Mouse (Mus musculus) layer of hippocampus, postnatal 10 days (tissue): ENCODE data around the gene Ckm. TPM values are rescaled to one million over a fixed set of nuclear protein-coding genes. Genes with fewer than 3 reads are reported as not detected.

Source experiments
- DNase-seq, 2 experiments: peaks; one replicate each; pipeline ENCODE4 v3.0.0; 2021; ENCODE audit warnings: low spot score in 2 of 2
- total RNA-seq, 2 experiments: library from RNA; stranded (reverse); gene quantifications; 2 replicates each; pipeline ENCODE4 v1.2.3; 2021

The Ckm gene
- total RNA-seq, 2 experiments from 2014 or later: 0.27 TPM; not detected in 1

DNA sequence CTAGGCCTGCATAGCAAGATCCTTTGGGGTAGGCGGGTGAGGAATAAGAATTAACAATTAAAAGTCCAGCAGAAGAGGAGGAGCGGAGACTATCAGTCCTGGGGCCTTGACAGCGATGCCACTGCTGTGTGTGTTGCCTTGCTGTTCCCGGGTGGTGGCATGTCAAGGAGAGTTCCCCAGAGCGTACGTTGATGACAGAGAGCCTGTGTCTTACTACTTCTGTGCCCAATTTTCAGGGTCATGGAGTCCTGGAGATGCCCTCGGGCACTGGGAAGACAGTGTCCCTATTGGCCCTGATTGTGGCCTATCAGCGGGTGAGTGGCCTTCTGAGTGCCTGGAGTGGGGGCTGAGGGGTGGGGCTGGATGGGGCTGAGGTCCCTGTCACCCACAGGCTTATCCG lies 20.9 kb upstream of the Ckm start:
- no peak for DNase-seq

- DNase-seq: peak; percentile 47 to 61
Observed at GRCm38 (mm10) chr7:19388699-19389413, 15.7 kb upstream of the Ckm start.

GRCm38 (mm10) chr7:19394484-19394883 lies 10.1 kb upstream of the Ckm start:
- no peak for DNase-seq

DNA sequence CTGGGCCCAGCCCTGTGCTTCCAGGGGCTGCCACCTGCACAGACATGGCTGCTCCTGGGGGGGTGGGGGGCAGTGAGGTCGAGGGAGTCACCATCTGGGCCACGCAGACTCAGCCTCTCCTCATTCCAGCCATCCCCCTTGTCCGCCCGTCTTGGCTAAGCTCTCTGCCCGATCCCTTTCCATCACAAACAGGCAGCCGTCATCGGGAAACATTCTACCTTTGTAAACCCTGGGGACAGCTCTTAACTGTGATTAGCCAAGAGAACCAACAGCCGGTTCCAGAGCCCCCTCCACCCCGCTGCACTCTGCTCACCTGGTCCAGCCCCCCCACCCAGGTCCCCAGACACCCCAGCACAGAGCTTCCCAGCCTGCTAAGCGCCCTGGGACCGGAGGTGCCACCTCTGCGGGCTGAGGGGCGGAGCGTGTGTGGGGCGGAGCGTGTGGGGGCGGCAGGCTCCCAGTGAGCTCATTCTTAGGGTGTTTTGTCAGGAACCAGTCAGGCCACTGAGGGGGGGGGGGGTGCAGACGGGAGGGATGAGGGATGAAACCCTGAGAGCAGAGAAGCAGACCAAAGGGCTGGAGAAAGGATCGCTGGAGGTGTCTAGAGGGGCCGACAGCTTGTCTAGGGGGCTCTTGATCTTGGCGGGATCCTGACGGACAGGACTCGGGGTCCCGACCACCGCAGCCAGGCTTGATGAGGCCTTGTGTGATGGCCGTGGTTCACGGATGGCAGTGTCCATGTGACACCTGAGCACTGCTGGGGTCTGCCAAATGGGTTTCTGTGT lies 4.9 kb upstream of the Ckm start:
- DNase-seq: no peak

DNA sequence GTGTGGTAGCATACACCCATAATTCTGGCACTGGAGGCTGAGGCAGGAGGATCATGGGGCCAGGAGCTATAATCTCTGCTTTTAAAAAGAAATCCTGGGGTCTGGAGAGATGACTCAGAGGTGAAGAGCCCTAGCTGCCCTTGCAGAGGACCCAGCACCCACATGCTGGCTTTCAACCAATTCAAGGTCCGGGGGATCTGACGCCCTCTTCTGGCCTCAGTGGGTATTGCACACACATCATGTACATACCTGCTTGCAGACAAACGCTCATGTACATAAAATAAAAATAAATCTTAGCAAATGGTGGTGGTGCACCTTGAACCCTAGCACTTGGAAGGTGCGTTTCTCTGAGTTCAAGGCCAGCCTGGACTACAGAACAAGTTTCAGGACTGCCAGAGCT lies 3.6 kb upstream of the Ckm start:
- DNase-seq: no peak

GRCm38 (mm10) chr7:19402535-19403112 lies 2.0 kb upstream of the Ckm start:
- no peak for DNase-seq

- DNase-seq: no peak
Observed at GRCm38 (mm10) chr7:19403731-19404296, 762 bp upstream of the Ckm start, which contains the start of gene Klc3. Klc3 (minus strand) TSS chr7:19404104.

- DNase-seq: peak; percentile 87 to 89
Observed at GRCm38 (mm10) chr7:19405417-19405816, 841 bp downstream of the Ckm start.

GRCm38 (mm10) chr7:19409753-19410152 lies 5.2 kb downstream of the Ckm start:
- DNase-seq: no peak

DNA sequence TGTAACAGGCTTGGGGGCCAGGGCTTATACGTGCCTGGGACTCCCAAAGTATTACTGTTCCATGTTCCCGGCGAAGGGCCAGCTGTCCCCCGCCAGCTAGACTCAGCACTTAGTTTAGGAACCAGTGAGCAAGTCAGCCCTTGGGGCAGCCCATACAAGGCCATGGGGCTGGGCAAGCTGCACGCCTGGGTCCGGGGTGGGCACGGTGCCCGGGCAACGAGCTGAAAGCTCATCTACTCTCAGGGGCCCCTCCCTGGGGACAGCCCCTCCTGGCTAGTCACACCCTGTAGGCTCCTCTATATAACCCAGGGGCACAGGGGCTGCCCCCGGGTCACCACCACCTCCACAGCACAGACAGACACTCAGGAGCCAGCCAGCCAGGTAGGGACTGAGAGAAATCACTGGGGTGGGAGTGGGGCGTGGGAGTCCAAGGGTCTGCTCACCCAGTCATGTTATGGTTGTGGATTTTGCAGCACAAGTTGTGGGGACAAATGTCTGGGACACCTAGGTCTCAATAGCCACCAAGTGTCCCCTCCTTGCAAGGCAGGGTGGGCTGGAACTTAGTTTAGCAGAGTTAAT lies 6.3 kb downstream of the Ckm start:
- no peak for DNase-seq

DNA sequence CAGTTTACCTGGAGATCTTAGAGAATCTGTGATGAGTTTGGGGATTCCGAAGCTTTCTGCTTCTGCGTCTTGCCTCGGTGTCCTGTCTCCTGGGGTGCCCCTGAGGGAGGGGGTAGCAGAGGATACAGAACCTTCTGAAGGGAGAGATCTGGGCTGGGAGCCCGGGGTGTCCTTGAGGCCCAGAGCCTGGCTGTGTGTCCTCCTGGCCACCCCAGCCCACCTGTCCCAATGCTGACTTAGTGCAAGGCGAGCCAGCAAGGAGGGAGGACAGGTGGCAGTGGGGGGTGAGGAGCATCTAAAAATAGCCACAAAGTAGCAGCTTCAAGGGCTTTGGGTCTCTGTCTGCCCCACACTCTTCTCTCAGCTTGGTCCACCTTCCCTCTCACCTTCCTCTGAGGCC lies 7.2 kb downstream of the Ckm start:
- DNase-seq: no peak

DNA sequence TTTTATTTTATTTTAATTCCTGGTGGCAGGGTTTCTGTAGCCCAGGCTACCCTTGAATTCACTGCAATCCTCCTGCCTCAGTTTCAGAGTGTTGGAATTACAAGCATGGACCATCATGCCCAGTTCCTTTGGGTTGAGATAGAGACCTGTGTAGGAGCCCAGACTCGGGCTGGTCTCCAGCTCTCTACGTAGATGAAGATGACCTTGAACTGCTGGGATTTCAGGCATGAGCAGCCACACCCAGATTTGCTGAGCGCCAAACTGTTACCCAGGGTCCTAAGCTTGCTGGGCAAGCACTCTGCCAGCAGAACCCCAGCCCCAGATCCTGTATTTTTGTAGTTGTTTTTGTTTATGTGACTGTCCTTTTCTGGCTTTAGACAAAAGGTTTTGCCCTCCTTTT lies 8.9 kb downstream of the Ckm start:
- no peak for DNase-seq

- no peak for DNase-seq
Observed at GRCm38 (mm10) chr7:19416590-19416989, 12.0 kb downstream of the Ckm start.

DNA sequence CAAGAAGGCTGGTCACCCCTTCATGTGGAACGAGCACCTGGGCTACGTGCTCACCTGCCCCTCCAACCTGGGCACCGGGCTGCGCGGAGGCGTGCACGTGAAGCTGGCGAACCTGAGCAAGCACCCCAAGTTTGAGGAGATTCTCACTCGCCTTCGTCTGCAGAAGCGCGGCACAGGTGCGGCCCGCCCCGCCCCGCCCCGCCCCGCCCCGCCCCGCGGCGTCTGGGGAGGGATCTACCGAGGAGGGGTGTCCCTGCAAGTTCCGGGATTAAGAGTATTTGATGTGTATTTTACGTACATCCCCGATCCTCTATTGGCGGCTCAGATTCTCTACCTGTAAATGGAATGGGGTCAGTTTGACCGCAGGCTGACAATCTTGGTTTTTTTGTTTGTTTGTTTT lies 15.5 kb downstream of the Ckm start:
- DNase-seq: no peak

DNA sequence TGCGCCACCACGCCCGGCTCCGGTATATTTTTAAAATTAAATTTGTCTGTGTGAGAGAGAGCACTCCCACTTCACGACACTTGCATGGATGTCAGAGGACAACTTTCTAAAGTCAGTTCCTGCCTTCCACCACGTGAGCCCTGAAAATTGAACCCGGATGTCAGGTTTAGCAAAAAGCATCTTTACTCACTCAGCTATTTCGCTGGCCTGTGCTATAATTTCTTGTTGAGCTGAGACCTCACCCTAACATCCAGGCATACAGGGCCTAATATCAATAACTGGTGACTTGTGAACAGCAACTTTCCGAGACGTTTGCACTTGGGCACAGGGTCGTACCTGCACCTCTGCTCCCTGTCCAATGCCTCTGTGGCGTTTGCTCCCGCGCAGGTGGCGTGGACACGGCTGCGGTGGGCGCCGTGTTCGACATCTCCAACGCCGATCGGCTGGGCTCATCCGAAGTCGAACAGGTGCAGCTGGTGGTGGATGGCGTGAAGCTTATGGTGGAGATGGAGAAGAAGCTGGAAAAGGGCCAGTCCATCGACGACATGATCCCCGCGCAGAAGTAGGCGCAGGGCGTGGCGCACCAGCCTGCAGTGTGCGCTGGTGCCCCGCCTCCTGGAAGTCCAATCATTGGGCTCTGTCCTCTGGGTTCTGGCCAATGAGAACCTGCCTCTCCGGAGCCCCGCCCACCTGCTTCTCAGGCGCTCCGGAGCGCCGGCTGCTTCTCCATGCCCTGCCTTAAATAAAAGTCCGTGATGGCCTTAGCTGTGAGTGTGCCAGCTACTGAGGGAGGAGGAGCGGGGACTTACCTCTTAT lies 16.5 kb downstream of the Ckm start:
- peak; percentile 82 to 86 for DNase-seq

DNA sequence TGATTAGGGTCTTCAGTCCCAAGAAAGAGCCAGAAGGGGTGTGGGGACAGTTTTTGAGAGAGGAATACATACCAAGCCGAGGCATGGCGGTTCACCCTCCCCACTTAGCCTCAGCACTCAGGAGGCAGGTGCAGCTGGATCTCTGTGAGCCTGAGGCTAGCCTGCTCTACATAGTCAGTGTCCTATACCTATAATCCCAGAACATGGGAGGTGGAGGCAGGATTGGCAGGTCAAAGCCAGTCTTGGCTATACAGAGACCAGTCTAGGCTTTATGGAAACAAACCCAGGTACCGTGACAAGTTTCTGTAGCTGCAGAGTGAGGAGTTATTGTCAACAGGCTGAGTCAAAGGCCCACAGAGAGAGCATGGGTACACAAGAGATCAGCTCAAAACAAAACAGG lies 18.5 kb downstream of the Ckm start:
- no peak for DNase-seq

- no peak for DNase-seq
Observed at GRCm38 (mm10) chr7:19424051-19424450, 19.5 kb downstream of the Ckm start.

DNA sequence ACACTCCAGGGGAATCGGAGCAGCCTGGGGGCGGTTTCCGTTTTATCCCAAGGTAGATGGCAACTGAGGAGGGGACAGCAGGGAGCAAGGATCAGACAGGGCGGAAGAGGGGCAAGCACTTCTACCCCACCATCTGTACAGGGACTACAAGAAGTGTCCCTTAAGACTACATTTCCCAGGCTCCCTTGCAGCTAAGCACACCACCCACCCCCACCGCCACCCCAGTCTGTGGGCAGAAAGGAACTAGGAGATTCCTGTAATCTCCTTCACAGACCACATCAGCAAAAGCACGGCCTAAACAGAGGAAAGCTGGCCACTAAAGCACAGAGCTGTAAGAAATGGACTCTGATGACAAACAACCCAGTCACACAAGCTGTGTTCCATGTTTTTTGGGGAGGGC lies 21.8 kb downstream of the Ckm start:
- DNase-seq: no peak

- DNase-seq: no peak
Observed at GRCm38 (mm10) chr7:19426888-19427287, 22.3 kb downstream of the Ckm start.

GRCm38 (mm10) chr7:19427999-19428650 lies 23.5 kb downstream of the Ckm start:
- DNase-seq: no peak
